Mouse (Mus musculus) heart, embryonic 12.5 days (tissue): ENCODE data around the gene Stoml2. TPM values are rescaled to one million over a fixed set of nuclear protein-coding genes. Genes with fewer than 3 reads are reported as not detected.

Experiments used
- ATAC-seq: fragments of 200-750 bp; cut with Nextera tagmentation; 2 replicates; pipeline ENCODE4 v1.8.0; 2017; ENCODE audit warnings: moderate TSS enrichment, moderate library complexity; ENCODE audit not compliant: insufficient number of reproducible peaks, low FRiP score
- H3K27ac ChIP-seq: fragments of 300-500 bp; sonication (generic); 2 replicates; pipeline ENCODE4 v1.5.1; 2016; ENCODE audit warnings: mild to moderate bottlenecking, moderate library complexity; ENCODE audit not compliant: poor library complexity, severe bottlenecking
- H3K27me3 ChIP-seq: fragments of 300-500 bp; sonication (generic); replicated peaks from 2 replicates; pipeline ENCODE4 v1.6.1; 2016; ENCODE audit warnings: mild to moderate bottlenecking, moderate library complexity
- H3K36me3 ChIP-seq: fragments of 300-500 bp; sonication (generic); 2 replicates; pipeline ENCODE4 v1.6.1; 2016; ENCODE audit warnings: mild to moderate bottlenecking, moderate library complexity
- H3K4me1 ChIP-seq: fragments of 300-500 bp; sonication (generic); replicated peaks from 2 replicates; pipeline ENCODE4 v1.6.1; 2016; ENCODE audit warnings: mild to moderate bottlenecking
- H3K4me2 ChIP-seq: fragments of 300-500 bp; sonication (generic); 2 replicates; pipeline ENCODE4 v1.6.1; 2016; ENCODE audit warnings: mild to moderate bottlenecking, moderate library complexity
- H3K4me3 ChIP-seq: fragments of 300-500 bp; sonication (generic); 2 replicates; pipeline ENCODE4 v1.5.1; 2016; ENCODE audit warnings: mild to moderate bottlenecking
- H3K9ac ChIP-seq: fragments of 300-500 bp; sonication (generic); 2 replicates; pipeline ENCODE4 v1.6.1; 2016; ENCODE audit warnings: mild to moderate bottlenecking, moderate library complexity
- H3K9me3 ChIP-seq: fragments of 300-500 bp; sonication (generic); replicated peaks from 2 replicates; pipeline ENCODE4 v1.6.1; 2016; ENCODE audit warnings: mild to moderate bottlenecking, moderate library complexity
- WGBS: fragments of 180-500 bp; shearing (Covaris S2); methylation state at CpG from one replicate; pipeline ENCODE4 v1.1.7; 2016; 5-methylcytosine and 5-hydroxymethylcytosine counted together
- polyA plus RNA-seq: library from polyadenylated mRNA; unstranded; fragments of >200 nt; fragmentation: Nextera tagmentation; extraction: Ambion mirVana; gene quantifications from 2 replicates; pipeline ENCODE4 v1.2.1, GENCODE M21; 2016

Gene Stoml2
- polyA plus RNA-seq, 1 experiment from 2014 or later: 208 TPM

DNA sequence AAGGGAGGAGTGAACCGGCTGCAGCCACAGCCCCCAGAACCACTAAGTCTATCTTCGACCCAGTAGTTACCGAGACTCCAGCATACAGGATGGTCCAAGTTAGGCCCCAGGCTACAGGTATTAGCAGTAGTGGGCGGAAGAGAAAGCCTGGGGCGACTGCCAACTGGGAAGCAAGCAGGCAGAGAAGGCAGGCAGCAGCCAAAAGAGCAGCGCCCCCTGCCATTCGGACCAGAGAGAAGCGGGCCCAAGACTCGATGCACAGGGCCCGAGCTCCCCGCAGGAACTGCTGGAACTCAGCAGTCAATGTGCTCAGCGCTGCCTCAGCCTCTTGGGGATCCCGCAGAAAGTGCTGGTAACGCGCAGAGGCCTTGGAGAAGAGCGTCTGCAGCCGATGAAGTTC, 10.2 kb downstream of the Stoml2 start:
- WGBS: 73% methylated on average over 17 of the region's 17 CpGs
- Histone ChIP-seq H3K9me3 (no peaks in the 10 kb centered on the region), H3K27ac (no peak overlapping the region), H3K36me3 (peaks cover 71% of the 10 kb centered on the region), H3K4me3 (no peak overlapping the region), H3K9ac (no peak overlapping the region), H3K27me3 (no peaks in the 10 kb centered on the region), H3K4me2 (no peak overlapping the region), H3K4me1 (peaks cover 10% of the 10 kb centered on the region)
- ATAC-seq: no peak

DNA sequence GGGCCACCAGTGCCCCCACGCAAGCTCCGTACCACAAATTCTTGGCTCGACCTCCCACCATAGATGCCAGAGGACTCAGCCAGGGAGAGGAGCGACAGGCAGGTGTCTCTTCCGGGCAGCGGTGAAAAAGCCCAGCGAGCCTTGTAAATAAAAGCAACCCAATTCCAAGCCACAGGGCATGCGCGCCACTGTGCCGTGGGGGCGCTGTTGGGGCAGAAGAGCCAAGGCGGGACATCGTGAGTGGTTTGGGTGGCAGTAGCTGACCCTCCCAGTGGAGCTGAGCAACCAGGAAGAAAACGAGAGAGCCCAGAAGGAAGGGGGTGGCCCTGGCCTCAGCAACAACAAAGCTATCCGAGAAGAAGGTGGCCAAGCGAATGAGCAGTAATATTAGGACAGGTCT, 10.6 kb downstream of the Stoml2 start:
- Histone ChIP-seq H3K36me3 (peaks cover 71% of the 10 kb centered on the region), H3K4me1 (peaks cover 10% of the 10 kb centered on the region), H3K27ac (no peak overlapping the region), H3K9me3 (no peaks in the 10 kb centered on the region), H3K4me2 (no peak overlapping the region), H3K4me3 (no peak overlapping the region), H3K9ac (no peak overlapping the region), H3K27me3 (no peaks in the 10 kb centered on the region)
- 84% methylated on average over 16 of the region's 16 CpGs for WGBS
- no peak for ATAC-seq

DNA sequence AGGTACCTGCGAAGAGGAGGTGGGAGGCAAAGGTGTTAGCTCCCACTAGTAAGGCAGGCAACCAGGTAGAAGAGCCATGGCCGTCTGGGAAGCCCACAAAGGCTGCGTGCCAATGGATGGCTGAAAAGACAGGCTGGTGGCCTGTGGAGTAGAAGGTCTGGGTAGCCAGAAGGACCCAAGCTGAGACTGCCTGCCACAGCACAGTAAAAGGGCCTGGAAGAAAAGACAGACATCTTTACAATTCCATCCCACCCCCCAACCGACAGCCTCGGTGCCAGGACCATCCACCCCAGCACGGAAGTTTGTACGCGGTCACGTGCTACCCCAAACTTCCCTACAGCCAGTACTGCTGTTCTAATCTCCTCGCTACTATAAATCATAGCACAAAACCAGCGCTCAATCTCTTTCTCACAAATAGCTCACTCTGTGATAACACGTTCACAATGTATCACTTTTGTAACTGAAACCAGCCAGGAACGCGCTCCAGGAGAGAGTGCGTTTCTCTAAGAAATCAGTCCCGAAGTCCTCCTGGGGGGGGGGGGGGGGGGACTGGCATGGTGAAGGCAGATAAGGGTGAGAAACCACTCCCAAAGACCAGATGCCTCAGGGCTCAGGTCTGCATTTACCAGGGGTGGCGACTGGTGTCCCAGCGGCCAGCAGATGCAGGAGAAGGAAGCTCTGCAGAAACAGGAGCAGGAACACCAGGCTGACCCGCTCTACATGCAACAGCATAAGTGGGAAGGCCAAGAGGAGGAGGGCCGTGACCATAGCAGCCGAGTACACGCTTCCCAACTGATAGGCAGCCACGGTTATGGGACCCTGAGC, 11.7 kb downstream of the Stoml2 start:
- ATAC-seq: no peak
- WGBS: 85% methylated on average over 23 of the region's 23 CpGs

DNA sequence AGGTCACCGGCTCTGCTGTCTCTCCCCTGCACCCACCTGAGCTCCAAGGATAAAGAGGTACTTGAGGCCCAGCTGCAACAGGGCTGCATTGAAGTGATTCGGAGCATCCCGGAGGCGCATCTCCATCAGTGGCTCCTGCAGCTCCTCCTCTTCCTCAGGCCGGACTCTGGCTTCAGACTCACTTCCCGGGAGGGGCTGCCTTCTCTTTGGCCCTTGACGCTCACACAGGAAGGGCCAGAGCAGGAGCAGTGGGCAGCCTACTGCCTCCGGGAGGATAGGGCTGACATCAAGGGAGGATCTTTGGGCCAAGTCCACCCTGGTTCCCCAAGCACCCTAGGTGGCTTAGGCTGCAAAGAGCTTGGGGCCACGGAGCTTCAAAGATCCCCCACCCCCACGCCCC, 12.3 kb downstream of the Stoml2 start:
- H3K9me3 ChIP-seq: no peaks in the 10 kb centered on the region
- no peak overlapping the region for H3K9ac ChIP-seq
- H3K4me1 ChIP-seq: no peaks in the 10 kb centered on the region
- no peak overlapping the region for H3K4me3 ChIP-seq
- WGBS: 94% methylated on average over 10 of the region's 10 CpGs
- no peaks in the 10 kb centered on the region for H3K27me3 ChIP-seq
- no peak for ATAC-seq
- H3K36me3 ChIP-seq: peaks cover 71% of the 10 kb centered on the region
- no peak overlapping the region for H3K4me2 ChIP-seq
- H3K27ac ChIP-seq: no peak overlapping the region

More for the DNA sequence above, 11.7 kb downstream of the Stoml2 start:
- Histone ChIP-seq H3K4me2 (no peak overlapping the region), H3K4me3 (no peak overlapping the region), H3K27me3 (no peaks in the 10 kb centered on the region), H3K27ac (no peak overlapping the region), H3K4me1 (peaks cover 6% of the 10 kb centered on the region), H3K9me3 (no peaks in the 10 kb centered on the region), H3K36me3 (peaks cover 71% of the 10 kb centered on the region), H3K9ac (no peak overlapping the region)

DNA sequence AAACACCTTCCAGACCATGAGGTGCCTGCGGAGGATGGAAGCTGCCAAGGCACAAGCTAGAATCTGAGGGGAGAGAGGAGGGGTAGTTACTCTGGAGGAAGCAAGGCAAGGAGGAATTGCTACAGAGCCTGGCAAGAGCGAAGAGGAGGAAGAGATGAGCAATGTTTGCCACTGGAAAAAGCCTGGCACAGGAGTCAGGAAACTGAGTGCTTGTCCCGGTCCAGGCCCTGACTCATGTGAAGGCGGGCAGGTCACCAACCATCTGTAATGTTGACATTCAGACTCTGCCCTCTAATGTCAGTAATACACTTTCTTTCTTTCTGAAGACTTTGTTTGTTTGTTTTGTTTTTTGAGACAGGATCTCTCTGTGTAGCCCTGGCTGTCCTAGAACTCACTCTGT, 13.4 kb downstream of the Stoml2 start:
- H3K4me1 ChIP-seq: peaks cover 7% of the 10 kb centered on the region; the same call in 1 of the 2 replicates
- WGBS: 92% methylated on average over 4 of the region's 4 CpGs
- H3K36me3 ChIP-seq: peaks cover 65% of the 10 kb centered on the region
- ATAC-seq: no peak
- no peak overlapping the region for H3K9ac ChIP-seq
- no peaks in the 10 kb centered on the region for H3K9me3 ChIP-seq
- no peak overlapping the region for H3K4me2 ChIP-seq
- no peak overlapping the region for H3K27ac ChIP-seq
- H3K4me3 ChIP-seq: no peak overlapping the region
- H3K27me3 ChIP-seq: no peaks in the 10 kb centered on the region

DNA sequence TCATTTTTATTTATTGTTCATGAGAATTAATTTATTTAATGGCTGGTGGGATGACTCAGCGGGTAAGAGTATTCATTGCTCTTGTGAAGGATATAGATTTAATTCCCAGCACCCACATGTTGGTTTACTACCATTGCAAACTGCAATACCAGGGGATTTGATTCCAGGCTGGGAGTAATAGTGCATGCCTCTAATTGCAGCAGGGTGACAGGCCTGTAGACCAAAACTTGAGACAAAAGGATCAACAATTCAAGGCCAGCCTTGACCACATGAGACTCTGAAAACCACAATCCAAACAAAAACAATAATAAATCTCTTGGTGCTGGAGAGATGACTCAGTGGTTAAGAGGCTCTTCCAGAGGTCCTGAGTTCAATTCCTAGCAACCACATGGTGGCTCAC, 19.4 kb downstream of the Stoml2 start:
- peaks cover 9% of the 10 kb centered on the region for H3K36me3 ChIP-seq
- 84% methylated on average over 1 of the region's 1 CpGs for WGBS

DNA sequence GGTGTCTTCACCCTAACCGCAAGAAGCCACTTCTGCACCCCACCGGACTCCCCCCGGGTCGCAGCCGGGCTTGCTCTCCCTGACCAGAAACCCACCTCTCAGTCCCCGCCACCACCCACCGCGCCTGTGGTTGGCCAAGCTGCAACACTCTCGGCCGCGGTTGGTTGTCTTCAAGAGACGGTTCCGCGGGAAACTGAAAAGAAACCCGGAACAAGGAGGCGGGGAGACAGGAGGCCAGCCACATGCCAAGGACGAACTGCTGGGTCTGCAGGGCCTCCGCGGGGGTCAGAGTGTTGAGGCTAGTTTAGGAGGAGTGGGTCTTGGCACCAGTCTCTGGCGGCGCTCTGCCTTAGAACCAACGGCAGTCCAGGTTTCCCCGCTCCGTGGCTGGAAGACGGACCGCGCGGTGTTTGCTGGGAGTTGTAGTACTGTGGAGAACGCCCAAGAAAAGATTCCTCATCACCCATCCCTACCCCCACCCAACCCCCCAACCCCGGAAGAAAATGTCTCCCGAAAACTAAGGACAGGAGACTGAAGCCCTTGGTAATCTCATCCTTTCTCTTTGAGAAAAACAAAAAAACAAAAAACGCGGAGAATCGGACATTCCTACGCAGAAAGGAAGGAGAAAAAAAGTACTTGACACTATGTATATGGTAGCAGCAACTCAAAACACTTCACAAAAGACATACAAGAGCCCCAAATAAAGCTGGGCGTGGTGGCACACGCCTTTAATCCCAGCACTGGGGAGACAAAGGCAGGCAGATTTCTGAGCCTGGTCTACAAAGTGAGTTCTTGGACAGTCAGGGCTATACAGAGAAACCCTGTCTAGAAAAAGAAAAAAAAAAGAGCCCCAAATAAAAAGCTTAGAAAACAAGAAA, 21.1 kb downstream of the Stoml2 start, which contains the start of gene Fancg:
Gene Fancg, minus strand, starts transcription at position 346 of the 878 bp plus-strand sequence.
- peaks cover 8% of the 10 kb centered on the region; the same call in 1 of the 2 replicates for H3K36me3 ChIP-seq
- H3K27me3 ChIP-seq: no peaks in the 10 kb centered on the region
- under 1% methylated on average over 37 of the region's 37 CpGs for WGBS
- peak within 1 kb of the TSS; percentile 76 for H3K9ac ChIP-seq
- peaks cover 18% of the 10 kb centered on the region for H3K4me1 ChIP-seq
- peak within 1 kb of the TSS; percentile 76 for H3K27ac ChIP-seq
- peak within 1 kb of the TSS; percentile 90 for H3K4me3 ChIP-seq
- H3K4me2 ChIP-seq: peak within 1 kb of the TSS; percentile 82
- ATAC-seq: peak; percentile 89
- no peaks in the 10 kb centered on the region for H3K9me3 ChIP-seq

More for the DNA sequence above, 19.4 kb downstream of the Stoml2 start:
- no peak overlapping the region for H3K27ac ChIP-seq
- no peak overlapping the region for H3K4me3 ChIP-seq
- ATAC-seq: no peak
- H3K4me2 ChIP-seq: no peak overlapping the region
- peaks cover 18% of the 10 kb centered on the region for H3K4me1 ChIP-seq
- no peak overlapping the region for H3K9ac ChIP-seq
- H3K27me3 ChIP-seq: no peaks in the 10 kb centered on the region
- H3K9me3 ChIP-seq: no peaks in the 10 kb centered on the region

DNA sequence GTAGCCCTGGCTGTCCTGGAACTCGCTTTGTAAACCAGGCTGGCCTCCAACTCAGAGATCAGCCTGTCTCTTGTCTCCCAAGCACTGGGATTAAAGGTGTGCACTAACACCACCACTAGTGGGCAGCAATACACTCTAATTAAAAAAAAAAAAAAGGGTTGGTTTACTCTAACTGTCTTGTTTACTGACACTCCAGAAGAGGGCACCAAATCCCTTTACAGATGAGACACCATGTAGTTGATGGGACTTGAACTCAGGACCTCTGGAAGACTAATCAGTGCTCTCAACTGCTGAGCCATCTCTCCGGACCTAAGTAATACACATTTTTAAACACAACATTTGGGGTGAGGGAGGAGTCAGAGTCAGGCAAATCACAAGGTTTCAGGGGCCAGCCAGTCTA, 25.7 kb downstream of the Stoml2 start:
- no peak overlapping the region for H3K4me2 ChIP-seq
- H3K9me3 ChIP-seq: no peaks in the 10 kb centered on the region
- no peaks in the 10 kb centered on the region for H3K27me3 ChIP-seq
- peaks cover 10% of the 10 kb centered on the region for H3K4me1 ChIP-seq
- H3K4me3 ChIP-seq: no peak overlapping the region
- peaks cover 20% of the 10 kb centered on the region; the same call in 1 of the 2 replicates for H3K36me3 ChIP-seq
- no peak overlapping the region for H3K9ac ChIP-seq
- 54% methylated on average over 2 of the region's 2 CpGs for WGBS
- no peak for ATAC-seq
- no peak overlapping the region for H3K27ac ChIP-seq

DNA sequence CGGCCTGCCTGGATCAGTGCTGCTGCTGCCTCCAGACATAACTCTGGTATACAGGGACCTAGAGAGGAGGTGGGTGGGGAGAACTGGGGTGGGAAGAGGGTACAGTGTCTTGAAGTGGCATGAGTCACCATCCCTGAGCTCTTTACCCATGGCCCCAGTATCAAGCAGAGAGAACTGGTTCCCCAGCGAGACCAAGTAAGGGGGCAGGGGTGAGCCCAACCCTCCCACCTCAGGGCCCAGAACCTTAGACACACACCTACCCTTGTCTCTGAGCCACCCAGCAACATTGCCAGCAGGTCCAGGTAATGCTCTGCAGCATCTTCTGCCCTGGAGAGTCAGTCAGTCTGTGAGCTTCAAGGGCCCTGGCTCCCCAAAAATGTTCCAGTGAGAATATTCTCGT, 26.6 kb downstream of the Stoml2 start:
- ATAC-seq: no peak
- H3K36me3 ChIP-seq: peaks cover 20% of the 10 kb centered on the region; the same call in 1 of the 2 replicates
- no peak overlapping the region for H3K9ac ChIP-seq
- no peaks in the 10 kb centered on the region for H3K27me3 ChIP-seq
- no peak overlapping the region for H3K4me3 ChIP-seq
- WGBS: 95% methylated on average over 3 of the region's 3 CpGs
- peaks cover 10% of the 10 kb centered on the region for H3K4me1 ChIP-seq
- H3K27ac ChIP-seq: no peak overlapping the region
- H3K4me2 ChIP-seq: no peak overlapping the region
- H3K9me3 ChIP-seq: no peaks in the 10 kb centered on the region

DNA sequence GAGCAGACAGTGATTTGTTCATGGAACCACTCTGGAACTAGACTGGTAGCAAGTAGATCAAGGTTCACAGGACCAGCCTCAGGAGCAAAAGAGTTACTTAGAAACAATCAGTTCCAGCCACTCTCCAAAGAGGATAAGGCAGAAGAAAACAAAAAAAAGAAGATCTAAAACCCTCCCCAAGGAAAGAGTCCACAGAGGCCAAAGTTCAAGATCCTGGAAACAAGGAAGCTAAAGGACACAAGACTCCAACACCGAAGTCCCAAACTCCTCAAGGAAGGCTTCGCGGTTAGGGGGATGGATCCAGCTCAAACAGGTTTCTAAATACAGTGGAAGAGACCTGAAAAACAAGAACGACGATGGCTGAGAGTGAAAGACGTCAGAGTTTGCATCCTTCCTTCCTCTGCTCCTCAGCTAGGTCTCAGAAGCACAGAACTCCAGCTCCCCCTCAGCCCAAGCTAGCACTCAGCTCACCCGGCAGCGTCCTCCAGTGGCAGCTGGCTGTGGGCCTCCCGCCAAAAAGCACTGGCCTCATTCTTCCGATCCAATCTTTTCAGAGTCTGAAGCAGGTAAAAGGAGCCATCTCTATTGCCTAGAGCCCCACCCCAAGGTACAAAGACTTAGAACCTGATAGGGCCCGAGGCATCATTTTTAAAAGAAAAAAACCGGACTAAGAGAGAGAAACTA, 28.6 kb downstream of the Stoml2 start:
- no peak for ATAC-seq
- Histone ChIP-seq H3K9ac (no peak overlapping the region), H3K27me3 (no peaks in the 10 kb centered on the region), H3K36me3 (peaks cover 20% of the 10 kb centered on the region; the same call in 1 of the 2 replicates), H3K9me3 (no peaks in the 10 kb centered on the region), H3K4me1 (peaks cover 9% of the 10 kb centered on the region), H3K4me2 (no peak overlapping the region), H3K27ac (no peak overlapping the region), H3K4me3 (no peak overlapping the region)
- WGBS: 75% methylated on average over 12 of the region's 12 CpGs
